Mouse (Mus musculus) stomach, postnatal 0 days (tissue): ENCODE measurements around the gene Hpcal1.

Experiments used
- CTCF ChIP-seq: IDR thresholded peaks from 2 replicates; pipeline ENCODE4 v1.5.1; 2016; ENCODE audit warnings: antibody characterized with exemption, low read depth, mild to moderate bottlenecking, moderate library complexity
- EP300 ChIP-seq: optimal IDR thresholded peaks from 2 replicates; pipeline ENCODE3; 2016; ENCODE audit warnings: antibody characterized with exemption

DNA sequence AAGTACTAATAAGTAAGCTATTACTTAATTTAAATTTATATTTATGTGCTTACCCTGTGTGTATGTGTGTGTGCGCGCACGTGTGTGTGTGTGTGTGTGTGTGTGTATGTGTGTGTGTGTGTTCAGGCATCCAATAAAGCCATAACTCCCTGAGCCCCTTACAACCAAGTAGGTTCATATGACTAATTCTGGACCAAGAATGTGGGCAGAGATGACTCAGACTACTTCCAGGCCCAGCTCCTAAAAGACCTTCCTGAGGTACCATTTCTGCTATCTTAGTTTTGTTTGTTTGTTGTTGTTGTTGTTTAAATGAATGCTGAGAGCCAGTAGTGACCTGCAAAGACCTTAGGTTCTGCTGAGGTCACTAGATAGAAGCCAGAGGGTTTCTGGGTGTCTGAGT lies 1.7 kb upstream of the Hpcal1 start:
- TF ChIP-seq CTCF: no peak
- no peak for TF ChIP-seq EP300
